Mouse (Mus musculus) mouse trophoblast stem cell (cell line): ENCODE data around the gene Krt76.

Source experiments
- in situ Hi-C, 2 experiments: fragments of 300-500 bp; cut with MseI, MboI; formaldehyde crosslinking; loops; 2 replicates in 1 of 2; 3 replicates in 1 of 2; pipeline ENCODE4 v1.15.1; 2025

Gene Krt76

DNA sequence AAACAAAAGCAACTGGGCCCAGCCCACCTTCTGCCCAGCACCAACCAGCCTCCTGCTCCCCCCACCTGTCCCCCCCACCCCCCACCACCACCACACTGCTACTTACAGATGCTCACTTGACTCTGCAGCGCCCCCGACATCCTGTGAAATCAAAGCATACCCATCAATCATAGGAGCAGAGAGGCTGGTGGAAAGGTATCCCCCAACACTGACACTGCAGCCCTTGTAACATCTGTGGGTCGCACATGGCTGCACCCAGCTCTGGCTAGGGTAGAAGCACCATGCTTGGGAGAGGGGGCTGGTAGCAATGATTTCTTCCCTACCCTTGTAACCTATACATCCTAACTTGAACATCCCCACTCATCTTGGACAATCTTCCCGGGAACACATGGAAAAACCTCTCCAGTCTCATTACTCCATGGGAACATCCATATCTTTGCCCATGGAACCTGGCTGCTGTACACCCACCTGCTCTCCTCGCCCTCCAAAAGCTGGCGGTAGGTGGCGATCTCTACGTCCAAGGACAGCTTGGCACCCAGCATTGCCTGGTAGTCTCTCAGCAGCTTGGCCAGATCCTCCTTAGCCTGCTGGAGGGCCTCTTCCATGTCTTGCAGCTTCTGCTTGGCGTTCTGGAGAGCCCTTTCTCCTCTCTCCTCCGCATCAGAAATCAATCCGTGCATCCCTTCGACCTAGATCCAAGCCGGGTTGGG, 32.1 kb downstream of the Krt76 start:
- in situ Hi-C loops, result no loop called here

GRCm38 (mm10) chr15:101859735-101860170, 33.0 kb downstream of the Krt76 start:
- in situ Hi-C loops, result no loop called here

- in situ Hi-C loops, result no loop called here
Measured at GRCm38 (mm10) chr15:101858673-101859425, 33.9 kb downstream of the Krt76 start.

- in situ Hi-C loops, result no loop called here
Measured at GRCm38 (mm10) chr15:101856696-101857095, 36.0 kb downstream of the Krt76 start.

GRCm38 (mm10) chr15:101855732-101856131, 37.0 kb downstream of the Krt76 start:
- in situ Hi-C loops, result no loop called here

GRCm38 (mm10) chr15:101854294-101854693, 38.4 kb downstream of the Krt76 start:
- in situ Hi-C loops, result no loop called here

DNA sequence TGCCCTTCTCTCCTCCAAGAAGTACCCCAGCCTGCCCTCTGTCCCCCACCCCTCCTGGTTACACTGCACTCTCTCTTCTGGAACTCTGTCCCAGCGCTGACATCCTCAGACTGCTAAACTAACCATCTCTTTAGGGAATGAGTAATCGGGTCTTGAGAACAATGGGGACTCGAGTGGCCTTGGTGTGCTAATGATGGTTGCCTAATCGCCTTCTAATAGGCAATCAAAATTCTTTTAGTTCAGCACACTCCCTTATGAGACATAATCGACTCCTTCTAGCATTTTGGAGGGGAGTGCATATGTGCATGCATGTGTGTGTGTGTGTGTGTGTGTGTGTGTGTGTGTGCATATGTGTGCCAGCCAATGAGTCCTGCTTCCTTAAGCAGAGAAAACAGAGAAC, 40.1 kb downstream of the Krt76 start:
- in situ Hi-C loops, result no loop called here

GRCm38 (mm10) chr15:101850694-101851093, 42.0 kb downstream of the Krt76 start, which contains the start of gene Krt1:
Gene Krt1, minus strand, starts transcription at chr15:101850794.
- in situ Hi-C loops, result no loop called here

DNA sequence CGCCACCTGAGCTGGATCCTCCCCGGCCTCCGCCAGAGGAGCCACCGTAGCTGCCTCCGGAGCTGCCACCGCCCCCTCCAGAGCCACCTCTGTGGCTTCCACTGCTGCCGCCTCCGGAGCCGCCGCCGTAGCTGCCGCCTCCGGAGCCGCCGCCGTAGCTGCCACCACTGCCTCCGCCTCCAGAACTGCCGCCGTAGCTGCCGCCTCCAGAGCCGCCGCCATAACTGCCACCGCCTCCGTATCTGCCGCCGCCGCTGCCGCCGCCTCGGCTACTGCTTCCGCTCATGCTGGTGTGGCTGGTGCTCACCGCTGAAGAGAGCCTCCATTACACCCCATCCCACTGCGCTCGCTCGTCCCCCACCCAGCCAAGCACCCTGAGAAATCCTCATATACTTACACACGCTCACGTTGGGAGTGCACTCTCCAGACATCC, 46.7 kb downstream of the Krt76 start:
- in situ Hi-C loops, result no loop called here

DNA sequence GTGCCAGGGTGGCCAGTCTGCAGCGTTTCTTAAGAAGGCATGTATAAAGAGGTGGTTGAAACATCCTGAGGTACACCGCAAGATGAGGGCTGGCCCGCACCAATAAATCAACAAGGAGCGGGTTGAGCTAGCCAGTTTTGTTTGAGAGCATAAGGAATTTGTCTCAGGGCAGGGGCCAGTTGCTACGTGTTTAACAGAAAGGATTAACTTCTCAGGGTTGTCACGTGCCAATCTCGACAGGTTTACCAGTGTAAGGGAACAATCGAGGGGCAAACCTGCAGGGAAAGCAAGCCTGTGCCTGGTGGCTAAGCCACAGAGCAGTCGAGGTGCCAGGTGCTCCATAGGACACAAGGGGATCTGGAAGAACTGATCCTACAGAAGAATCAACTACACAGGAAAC, 49.5 kb downstream of the Krt76 start:
- in situ Hi-C loops, result no loop called here

GRCm38 (mm10) chr15:101834784-101835328, 57.9 kb downstream of the Krt76 start:
- in situ Hi-C loops, result no loop called here
